Mouse (Mus musculus) liver, embryonic 14.5 days (tissue): ENCODE results near the gene Fam131a.
A peak's percentile ranks its signal among the peaks of the same experiment; 100 is the strongest.

Experiments used
- CTCF ChIP-seq: IDR thresholded peaks from 2 replicates; pipeline ENCODE4 v1.5.1; 2016; ENCODE audit warnings: antibody characterized with exemption, low read depth, control low read depth
- EP300 ChIP-seq: IDR thresholded peaks from 2 replicates; pipeline ENCODE4 v1.6.1; 2016; ENCODE audit warnings: antibody characterized with exemption, low read depth

- peak; percentile 89 for TF ChIP-seq CTCF
- TF ChIP-seq EP300 = peak; percentile 57
Observed at GRCm38 (mm10) chr16:20702522-20702893, 9.5 kb downstream of the Fam131a start.
